ENCODE assay signal across 10 mouse cellular contexts in genomic region chr11:43626927-43627645, GRCm38 (mm10). TPM values are rescaled to one million over a fixed set of nuclear protein-coding genes. Genes with fewer than 3 reads are reported as not detected.
A peak's percentile ranks its signal among the peaks of the same experiment; 100 is the strongest.
DNase-seq lines count a peak whose midpoint lies in the region; ATAC-seq lines count a peak whose summit lies in the region.
"Had no signal": no experiment of that assay in that cellular context is flagged by ENCODE, and none has a peak within 500 bp of the region (broad histone marks: within the 10 kb centered on the region; RNA-seq: fewer than 3 reads in every experiment).

No protein-coding gene starts in this region.

- intact Hi-C loops in heart, postnatal 10 days (cut with DNase I): loop anchor here (5.0 kb wide), 1 partner anchor 55 kb away; the partner anchor contains the start of gene Pwwp2a

- peak overlapping the region; percentile 41 for H3K4me3 ChIP-seq in heart, embryonic 10.5 days
- H3K4me3 ChIP-seq in heart, embryonic 15.5 days: peak overlapping the region; percentile 29; the same call in 1 of the 2 replicates
- peak overlapping the region; percentile 30 for H3K4me3 ChIP-seq in midbrain, embryonic 10.5 days

- H3K27ac ChIP-seq in heart, embryonic 10.5 days: peak overlapping the region; percentile 74
- peak overlapping the region; percentile 46 for H3K27ac ChIP-seq in heart, embryonic 15.5 days
- H3K27ac ChIP-seq in midbrain, embryonic 10.5 days (replicated peaks): peak overlapping the region; percentile 72

- 24% methylated on average over 18 of the region's 18 CpGs for WGBS in heart, embryonic 10.5 days
- 35% methylated on average over 18 of the region's 18 CpGs for WGBS in heart, embryonic 15.5 days
- 33% methylated on average over 18 of the region's 18 CpGs for WGBS in midbrain, embryonic 10.5 days

- peak overlapping the region; percentile 61 for H3K4me2 ChIP-seq in heart, embryonic 15.5 days

- no peak for DNase-seq in heart, embryonic 10.5 days (ENCODE audit: low spot score)
- no peak for DNase-seq in heart, postnatal 10 days
- peak; percentile 87 for DNase-seq in brain, adult 2 months (ENCODE audit: low read depth, low spot score)
- no peak for DNase-seq in midbrain, embryonic 10.5 days (ENCODE audit: low spot score)
- no peak for DNase-seq in embryo, embryonic 9.5 days (ENCODE audit: extremely low spot score)
- no peak for DNase-seq in layer of hippocampus, adult 9-10 months (ENCODE audit: low spot score)

- peaks cover 29% of the 10 kb centered on the region for H3K4me1 ChIP-seq in heart, embryonic 10.5 days
- peaks cover 17% of the 10 kb centered on the region for H3K4me1 ChIP-seq in heart, embryonic 15.5 days (replicated peaks)
- peaks cover 24% of the 10 kb centered on the region for H3K4me1 ChIP-seq in midbrain, embryonic 10.5 days

- no peaks in the 10 kb centered on the region for H3K9me3 ChIP-seq in heart, embryonic 10.5 days
- no peaks in the 10 kb centered on the region for H3K9me3 ChIP-seq in heart, embryonic 15.5 days (replicated peaks)
- no peaks in the 10 kb centered on the region for H3K9me3 ChIP-seq in midbrain, embryonic 10.5 days (replicated peaks)

- ATAC-seq in heart, embryonic 15.5 days (replicated peaks; ENCODE audit: insufficient number of reproducible peaks, insufficient read depth, low FRiP score, low read depth): no peak
- ATAC-seq in erythroid progenitor cell, adult 5-6 weeks (replicated peaks; ENCODE audit: low FRiP score, poor library complexity, severe bottlenecking): no peak

- 0 out of 2 replicates have a peak, but pooled peaks cover 3% of the 10 kb centered on the region for H3K36me3 ChIP-seq in heart, embryonic 10.5 days
- H3K36me3 ChIP-seq in heart, embryonic 15.5 days: no peaks in the 10 kb centered on the region
- H3K36me3 ChIP-seq in midbrain, embryonic 10.5 days: no peaks in the 10 kb centered on the region

- no peak overlapping the region for H3K9ac ChIP-seq in heart, embryonic 15.5 days

- H3K27me3 ChIP-seq in heart, embryonic 10.5 days (ENCODE audit: insufficient read depth, poor library complexity, severe bottlenecking): no peaks in the 10 kb centered on the region
- H3K27me3 ChIP-seq in heart, embryonic 15.5 days: no peaks in the 10 kb centered on the region
- H3K27me3 ChIP-seq in midbrain, embryonic 10.5 days (ENCODE audit: low read depth, poor library complexity, severe bottlenecking): no peaks in the 10 kb centered on the region

RNA-seq across cellular contexts. Expression of gene Fabp6, which starts 25.7 kb away (rescaled TPM):
- polyA plus RNA-seq in heart, embryonic 10.5 days (2016; fragmentation: Nextera tagmentation; extraction: Ambion mirVana): not detected in 2 replicates
- total RNA-seq in heart, postnatal 10 days (2021): not detected
- not detected in 2 replicates for polyA plus RNA-seq in heart, embryonic 15.5 days (2015; fragmentation: Nextera tagmentation; extraction: Ambion mirVana)
- not detected in 2 replicates for polyA plus RNA-seq in midbrain, embryonic 10.5 days (2016; fragmentation: Nextera tagmentation; extraction: Ambion mirVana)
- total RNA-seq in erythroid progenitor cell, adult 5-6 weeks (2015; ENCODE audit: low replicate concordance): not detected in 2 replicates
- not detected in 2 replicates for total RNA-seq in erythroid progenitor cell, adult 5-6 weeks (2017; ENCODE audit: low replicate concordance)
- total RNA-seq: megakaryocyte, adult 5-6 weeks had no signal
- polyA plus RNA-seq: embryonic facial prominence, embryonic 11.5 days had no signal

RNA-seq across cellular contexts. Expression of gene 4933415A04Rik, which starts 40.2 kb away (rescaled TPM):
- 7.1 and 7.4 TPM in 2 replicates for polyA plus RNA-seq in heart, embryonic 10.5 days (2016; fragmentation: Nextera tagmentation; extraction: Ambion mirVana)
- 1 to 10 TPM; 2.7 to 3.4 TPM for total RNA-seq in heart, postnatal 10 days (2021)
- 4.6 and 5.4 TPM in 2 replicates for polyA plus RNA-seq in heart, embryonic 15.5 days (2015; fragmentation: Nextera tagmentation; extraction: Ambion mirVana)
- polyA plus RNA-seq in midbrain, embryonic 10.5 days (2016; fragmentation: Nextera tagmentation; extraction: Ambion mirVana): 12.1 and 14.2 TPM in 2 replicates
- total RNA-seq in erythroid progenitor cell, adult 5-6 weeks (2015; ENCODE audit: low replicate concordance): not detected in 2 replicates
- not detected in 2 replicates for total RNA-seq in erythroid progenitor cell, adult 5-6 weeks (2017; ENCODE audit: low replicate concordance)
- total RNA-seq: megakaryocyte, adult 5-6 weeks had no signal

RNA-seq across cellular contexts. Expression of gene Pwwp2a, which starts 54.7 kb away (rescaled TPM):
- polyA plus RNA-seq in heart, embryonic 10.5 days (2016; fragmentation: Nextera tagmentation; extraction: Ambion mirVana): 19.6 and 26.8 TPM in 2 replicates
- 10 to 100 TPM; 30.4 to 34.2 TPM for total RNA-seq in heart, postnatal 10 days (2021)
- polyA plus RNA-seq in heart, embryonic 15.5 days (2015; fragmentation: Nextera tagmentation; extraction: Ambion mirVana): 17.3 and 20.1 TPM in 2 replicates
- polyA plus RNA-seq in midbrain, embryonic 10.5 days (2016; fragmentation: Nextera tagmentation; extraction: Ambion mirVana): 28.9 and 31.0 TPM in 2 replicates
- 67.0 and 91.8 TPM in 2 replicates for total RNA-seq in erythroid progenitor cell, adult 5-6 weeks (2015; ENCODE audit: low replicate concordance)
- total RNA-seq in erythroid progenitor cell, adult 5-6 weeks (2017; ENCODE audit: low replicate concordance): 77.2 and 90.6 TPM in 2 replicates
